Mouse (Mus musculus): ENCODE measurements around the gene Arl8a.
"Not testable (repeated sequence)": the region's sequence is repeated elsewhere in the genome, so short reads cannot be mapped to it uniquely, and the experiment has no call there.

The Arl8a gene

DNA sequence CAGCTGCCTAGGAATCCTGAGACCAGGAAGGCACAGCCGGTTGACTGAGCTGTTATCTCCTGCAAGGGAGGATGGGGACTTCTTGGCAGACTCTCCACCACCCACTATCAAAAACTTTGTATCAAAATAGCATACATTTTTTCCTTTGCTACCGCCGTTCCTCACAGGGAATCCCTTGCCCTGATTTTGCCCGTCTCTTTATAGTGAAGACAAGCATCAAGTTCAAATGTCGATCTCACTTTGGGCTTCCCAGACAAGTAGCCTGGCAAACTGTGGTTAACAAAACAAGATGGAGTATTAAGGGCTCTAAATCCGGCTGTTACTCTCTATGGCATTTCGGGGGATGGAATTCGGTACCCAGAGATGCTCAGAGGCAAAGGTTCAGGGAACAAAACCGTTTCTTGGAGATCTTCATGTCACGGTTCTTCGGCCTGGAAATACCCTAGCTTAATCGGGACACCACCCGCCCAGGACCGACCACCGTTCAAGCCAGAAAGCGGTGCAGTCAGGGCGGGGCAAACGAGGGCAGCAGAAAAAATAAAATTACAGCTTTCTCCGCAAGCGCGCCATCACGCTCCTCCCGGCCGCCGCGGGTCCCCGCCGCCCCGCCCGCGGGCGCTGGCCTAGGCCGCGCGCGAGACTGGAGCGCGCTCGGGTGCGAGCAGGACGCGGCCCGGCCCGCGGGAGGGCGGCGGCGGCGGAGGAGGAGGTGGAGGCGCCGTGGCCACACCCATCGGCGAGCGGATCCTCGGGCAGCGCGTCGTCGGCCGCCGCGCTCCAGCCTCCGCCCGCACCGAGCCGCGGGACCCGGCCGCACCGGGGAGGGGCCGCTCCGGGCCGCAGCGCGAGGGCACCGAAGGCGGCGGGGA is at the start of gene Arl8a:
TSS of gene Arl8a (plus strand) at position 748 of the 869 bp plus-strand sequence.
- DNase-seq (ENCODE audit: extremely low spot score) = peak; percentile 82

DNA sequence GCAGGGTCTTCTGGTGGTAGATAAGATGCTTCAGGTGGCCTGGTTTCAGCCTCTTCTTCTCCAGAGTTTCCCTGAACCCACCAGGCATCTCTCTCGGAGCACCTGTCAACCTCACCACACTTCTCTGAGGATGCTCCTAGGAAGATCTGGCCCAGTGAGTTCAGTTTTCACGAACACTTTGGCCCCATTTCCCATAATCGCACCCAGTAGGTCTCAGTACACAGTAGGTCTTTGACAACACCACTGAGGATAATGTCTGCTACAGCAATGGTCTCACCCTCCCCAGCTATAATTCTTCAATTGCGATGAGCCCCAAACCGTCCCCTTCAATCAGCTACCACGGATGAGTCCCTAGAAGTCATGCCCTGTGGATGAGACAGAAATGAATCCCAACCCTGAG is 49.2 kb upstream of the Arl8a start:
- no peak for DNase-seq (ENCODE audit: extremely low spot score)

DNA sequence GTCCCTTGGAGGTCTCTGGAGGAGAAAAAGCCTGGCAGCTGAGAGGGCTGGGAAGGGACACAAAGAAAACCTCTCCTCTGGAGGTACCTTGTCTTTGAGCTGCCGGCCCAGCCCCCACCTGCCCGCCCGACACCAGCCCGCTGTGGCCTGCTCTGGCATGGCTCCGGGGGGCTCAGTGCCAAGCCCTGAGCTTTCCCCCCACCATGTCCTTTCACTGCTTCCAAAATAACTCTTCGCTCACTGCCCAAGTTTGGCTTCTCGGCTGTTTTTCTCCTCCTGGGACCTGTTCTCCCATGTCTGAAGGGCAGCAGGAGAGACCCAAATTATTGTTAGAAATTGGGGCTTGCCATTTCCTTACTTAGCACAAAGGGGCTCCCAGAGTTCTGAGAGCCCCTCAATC is 48.2 kb upstream of the Arl8a start:
- DNase-seq (ENCODE audit: extremely low spot score) = no peak

DNA sequence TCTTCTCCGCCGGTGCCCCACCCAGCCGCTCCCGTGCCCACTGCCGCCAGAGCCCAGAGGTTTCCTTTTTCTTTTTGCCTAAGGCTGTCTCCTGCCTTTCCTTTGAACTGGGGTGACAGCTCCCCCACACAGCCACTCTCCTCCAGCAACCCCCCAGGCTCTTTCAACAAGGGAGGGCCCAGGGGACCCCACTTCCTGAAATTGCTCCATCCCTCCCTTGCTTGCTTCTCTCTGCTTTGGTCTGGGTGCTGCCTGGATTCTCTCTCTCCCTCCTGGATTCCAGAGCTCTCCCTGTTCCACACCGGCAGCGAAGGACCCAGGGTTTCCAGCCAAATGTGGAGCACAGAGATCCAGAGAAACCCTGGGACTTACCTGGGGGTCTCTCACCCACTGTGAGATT is 46.2 kb upstream of the Arl8a start:
- DNase-seq (ENCODE audit: extremely low spot score) = no peak

DNA sequence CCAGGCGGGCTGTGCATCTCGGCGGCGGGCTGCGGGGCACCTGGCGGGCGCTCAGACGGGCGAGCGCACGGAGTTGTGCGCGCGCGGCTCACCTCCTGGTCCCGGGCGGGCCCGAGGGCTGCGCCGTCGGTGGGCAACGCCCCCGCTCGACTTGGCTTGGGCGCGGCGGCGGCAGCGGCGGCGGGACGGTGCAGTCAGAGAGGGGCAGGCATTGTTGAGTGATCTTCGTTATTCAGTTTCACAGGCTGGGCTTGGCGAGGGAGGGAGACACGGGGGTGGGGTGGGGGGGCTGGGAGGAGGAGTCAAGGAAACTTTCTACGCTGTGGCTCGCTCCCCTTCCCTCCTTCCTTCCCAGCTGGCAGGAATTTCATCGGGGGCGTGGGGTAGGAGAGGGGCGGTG is 41.5 kb upstream of the Arl8a start, which contains the start of gene Lgr6:
TSS of gene Lgr6 (minus strand) at position 153 of the 400 bp plus-strand sequence.
- no peak for DNase-seq (ENCODE audit: extremely low spot score)

DNA sequence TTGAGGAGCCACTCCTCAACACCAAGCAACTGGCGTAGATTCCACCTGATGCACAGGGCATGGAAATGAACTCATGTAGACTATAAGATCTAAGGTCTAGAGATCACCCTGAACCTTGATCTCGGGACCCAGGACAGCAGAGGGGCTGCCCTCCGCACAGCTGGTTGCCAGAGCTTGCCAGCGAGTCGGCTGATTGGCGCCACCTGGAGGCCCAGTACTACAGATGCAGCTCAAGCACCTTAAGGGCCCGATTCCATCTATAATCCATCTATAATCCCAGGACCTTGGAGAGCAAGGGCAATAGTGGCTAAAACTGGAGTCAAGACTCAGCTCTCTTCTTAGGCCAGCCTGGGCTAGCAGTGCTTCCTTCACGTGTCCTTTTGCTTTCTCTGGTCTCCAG is 40.7 kb upstream of the Arl8a start:
- DNase-seq (ENCODE audit: extremely low spot score) = peak; percentile 67

DNA sequence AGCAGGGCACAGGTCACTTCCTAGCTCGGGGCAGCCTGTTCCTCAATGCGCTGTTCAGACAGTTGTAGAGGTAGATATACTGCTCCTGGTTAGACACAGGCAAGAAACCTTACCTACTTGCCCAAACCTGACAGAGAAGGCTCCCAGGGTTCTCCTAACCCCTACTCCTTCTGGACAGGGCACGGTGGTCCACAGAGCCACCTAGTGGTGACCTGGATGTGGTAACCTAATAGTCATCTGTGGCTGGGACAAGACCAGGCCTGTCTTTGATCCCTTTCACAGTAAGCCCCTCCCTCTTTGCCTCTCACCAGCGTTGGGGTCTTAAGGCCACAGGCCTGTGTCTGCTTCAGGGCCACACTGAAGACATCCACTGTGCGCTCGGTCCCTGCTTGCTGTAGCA is 38.0 kb upstream of the Arl8a start:
- DNase-seq (ENCODE audit: extremely low spot score) = peak; percentile 69

DNA sequence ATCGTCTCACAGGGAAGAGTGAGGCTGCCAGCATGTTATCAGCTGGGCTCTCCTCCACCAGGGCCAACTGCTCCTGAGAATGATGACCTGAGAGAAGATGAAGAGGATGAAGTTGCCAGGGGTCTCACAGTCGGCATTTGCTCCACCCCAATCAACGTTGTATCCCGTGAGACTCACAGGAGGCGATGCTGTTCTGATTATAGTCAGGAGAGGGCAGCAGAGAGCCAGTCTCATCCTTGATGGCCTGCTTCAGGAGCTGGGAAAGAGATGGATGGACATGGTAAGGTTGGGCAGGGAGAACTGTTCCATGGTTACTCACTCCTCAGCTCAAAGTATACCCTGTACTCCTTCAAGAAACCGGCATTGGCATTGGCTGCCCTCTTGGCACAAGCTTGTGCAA is 36.5 kb upstream of the Arl8a start:
- peak; percentile 74 for DNase-seq (ENCODE audit: extremely low spot score)

DNA sequence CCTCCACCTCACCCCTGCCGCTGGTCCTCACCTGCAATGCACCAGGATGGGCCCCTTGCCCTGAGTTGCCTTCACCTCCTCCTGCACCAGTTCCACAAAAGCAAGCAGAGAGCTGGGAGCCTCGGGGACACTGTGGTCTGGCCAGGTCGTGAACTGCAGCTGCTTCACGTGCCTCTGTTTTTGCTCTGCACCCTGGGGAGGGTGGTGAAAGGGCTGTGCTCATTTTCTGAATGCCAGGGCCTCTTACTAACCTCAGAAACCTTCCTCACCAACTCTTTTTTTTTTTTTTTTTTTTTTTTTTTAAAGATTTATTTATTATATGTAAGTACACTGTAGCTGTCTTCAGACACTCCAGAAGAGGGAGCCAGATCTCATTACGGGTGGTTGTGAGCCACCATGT is 35.4 kb upstream of the Arl8a start:
- DNase-seq (ENCODE audit: extremely low spot score) = not testable (repeated sequence)

DNA sequence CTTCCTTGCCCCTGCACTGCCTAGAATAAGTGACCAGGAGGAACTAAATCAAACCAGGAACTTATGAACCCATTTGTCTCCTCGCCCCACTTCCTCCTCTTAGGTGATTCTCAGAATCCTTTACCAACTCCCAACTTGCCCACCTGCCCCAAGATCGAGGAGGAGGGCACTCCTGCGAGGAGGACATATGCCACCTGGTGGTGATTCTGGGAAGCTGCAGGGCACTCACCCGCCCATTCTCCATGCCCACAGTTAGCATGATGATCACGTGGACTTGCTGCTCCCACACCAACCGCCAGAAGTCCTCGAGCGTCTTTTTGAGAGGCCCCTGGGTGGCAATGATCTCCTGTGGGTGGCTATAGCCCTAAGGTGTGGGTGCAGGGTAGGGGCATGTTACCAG is 34.0 kb upstream of the Arl8a start:
- peak; percentile 56 for DNase-seq (ENCODE audit: extremely low spot score)

DNA sequence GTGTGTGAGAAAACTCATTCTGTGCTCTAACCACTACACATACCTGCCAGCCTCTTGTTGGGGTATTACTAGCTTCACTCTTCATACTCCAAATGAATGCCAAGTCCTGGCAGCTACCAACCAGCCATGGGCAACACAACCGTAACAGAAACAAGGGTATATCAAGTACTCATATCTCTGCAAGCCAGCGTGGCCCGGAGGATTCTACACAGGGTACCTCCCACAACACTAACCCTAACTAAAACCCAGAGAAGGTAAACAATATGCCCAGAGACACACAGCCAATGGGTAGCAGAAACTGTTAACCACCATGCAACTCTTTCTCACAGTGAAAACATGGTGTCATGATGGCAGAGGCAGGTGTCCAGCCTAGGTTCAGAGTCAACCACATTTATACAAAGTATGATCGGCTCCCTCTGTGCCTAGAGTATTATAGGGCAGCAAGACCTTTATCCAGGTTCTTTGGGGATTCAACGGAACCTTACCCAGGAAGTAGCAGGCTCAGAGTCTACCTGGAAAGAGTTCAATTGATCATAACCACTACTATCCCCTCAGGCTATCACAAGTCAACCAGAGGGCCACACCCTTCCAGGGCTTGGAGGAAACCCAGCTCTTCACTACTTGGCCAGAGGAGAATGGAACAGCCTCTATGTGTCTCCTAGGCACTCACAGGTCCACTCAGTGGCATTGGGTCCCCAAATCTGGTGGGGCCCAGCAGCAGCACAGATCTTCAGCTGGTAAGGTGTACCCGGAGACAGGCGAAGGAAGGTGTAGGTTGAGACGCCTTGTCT is 21.9 kb upstream of the Arl8a start:
- no peak for DNase-seq (ENCODE audit: extremely low spot score)

DNA sequence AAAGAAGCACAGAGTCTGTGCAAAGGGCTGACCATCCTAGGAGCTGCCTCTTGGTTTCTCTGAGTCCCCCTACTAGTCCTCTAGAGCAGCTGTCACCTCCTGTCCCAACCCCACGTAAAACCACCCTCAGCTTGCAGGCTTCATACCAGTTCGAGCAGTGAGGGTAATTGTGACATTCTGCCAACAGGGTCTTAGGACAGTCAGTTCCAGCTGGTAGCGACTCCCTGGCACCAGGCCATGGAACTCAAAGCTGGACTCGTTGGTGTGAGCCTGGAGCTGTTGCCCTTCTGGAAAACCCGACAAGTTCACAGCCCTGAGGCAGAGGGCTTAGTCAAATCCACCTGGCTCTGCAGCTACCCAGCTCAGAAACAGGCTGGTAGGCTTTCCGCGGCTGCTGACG is 20.6 kb upstream of the Arl8a start:
- no peak for DNase-seq (ENCODE audit: extremely low spot score)

DNA sequence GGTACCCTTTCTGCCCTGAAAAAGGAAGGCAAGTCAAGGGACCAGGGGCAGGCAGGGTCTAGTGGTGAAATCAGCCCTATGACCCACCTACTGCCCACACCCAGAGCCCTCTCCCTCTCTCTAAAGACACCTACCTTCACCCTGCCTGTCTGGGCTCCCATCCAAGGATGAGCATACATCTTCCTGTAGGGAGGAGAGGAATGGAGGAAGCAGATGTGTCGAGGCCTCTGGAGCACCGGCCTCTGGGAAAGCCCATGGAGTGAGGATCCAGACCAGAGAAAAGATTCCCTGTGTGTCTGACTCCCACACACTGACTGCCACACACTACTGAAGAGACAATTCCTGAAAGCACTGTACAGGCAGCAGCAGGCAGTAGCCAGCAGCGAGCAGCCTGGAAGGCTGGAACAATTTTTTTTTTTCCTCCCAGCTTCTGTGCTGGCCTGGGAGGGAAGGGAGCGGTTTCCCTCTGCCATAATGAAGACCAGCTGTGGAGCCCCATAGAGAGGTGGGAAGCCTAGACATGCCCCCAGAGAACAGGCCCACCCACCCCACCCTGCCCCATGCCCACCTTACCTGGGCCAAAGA is 20.1 kb upstream of the Arl8a start:
- no peak for DNase-seq (ENCODE audit: extremely low spot score)

DNA sequence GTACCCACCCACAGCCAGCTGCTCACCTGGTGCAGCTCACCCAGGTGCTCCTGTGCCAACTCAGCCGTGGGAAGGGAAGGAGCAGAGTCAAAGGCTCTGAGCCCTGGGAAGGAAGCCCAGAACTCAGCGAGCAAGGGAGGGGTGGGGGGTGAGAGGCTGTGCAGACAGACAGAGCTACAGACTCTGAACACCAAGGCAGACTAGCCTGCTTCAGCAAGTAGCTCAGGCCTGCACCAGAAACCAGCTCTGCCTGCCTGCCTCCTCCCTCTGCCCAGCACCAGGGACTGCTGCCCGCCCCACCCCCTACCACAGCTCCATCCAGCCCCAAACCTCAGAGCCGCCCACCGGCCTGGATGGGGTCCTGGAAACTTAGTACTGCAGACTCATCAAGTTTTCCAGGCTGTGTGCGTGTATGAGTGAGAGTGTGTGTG is 18.6 kb upstream of the Arl8a start:
- no peak for DNase-seq (ENCODE audit: extremely low spot score)

DNA sequence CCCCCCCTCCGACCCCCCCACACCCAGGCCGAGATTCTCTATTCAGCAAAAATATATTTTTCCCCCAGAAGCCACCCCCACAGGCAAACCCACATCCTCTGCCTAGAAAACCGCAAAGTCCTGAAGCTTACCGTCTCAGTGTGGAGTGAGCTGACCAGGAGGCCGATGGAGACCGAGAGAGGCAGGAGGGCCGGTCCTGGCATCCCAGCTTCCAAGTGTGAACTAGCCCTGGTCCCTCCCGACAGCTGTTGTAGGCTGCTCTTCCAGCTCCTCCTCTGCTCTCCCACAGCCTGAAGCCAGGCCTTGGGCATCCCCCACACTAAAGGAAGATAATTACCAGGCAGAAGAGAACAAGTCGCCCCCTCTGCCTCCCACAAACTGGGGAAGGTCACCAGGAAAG is 17.6 kb upstream of the Arl8a start:
- no peak for DNase-seq (ENCODE audit: extremely low spot score)

DNA sequence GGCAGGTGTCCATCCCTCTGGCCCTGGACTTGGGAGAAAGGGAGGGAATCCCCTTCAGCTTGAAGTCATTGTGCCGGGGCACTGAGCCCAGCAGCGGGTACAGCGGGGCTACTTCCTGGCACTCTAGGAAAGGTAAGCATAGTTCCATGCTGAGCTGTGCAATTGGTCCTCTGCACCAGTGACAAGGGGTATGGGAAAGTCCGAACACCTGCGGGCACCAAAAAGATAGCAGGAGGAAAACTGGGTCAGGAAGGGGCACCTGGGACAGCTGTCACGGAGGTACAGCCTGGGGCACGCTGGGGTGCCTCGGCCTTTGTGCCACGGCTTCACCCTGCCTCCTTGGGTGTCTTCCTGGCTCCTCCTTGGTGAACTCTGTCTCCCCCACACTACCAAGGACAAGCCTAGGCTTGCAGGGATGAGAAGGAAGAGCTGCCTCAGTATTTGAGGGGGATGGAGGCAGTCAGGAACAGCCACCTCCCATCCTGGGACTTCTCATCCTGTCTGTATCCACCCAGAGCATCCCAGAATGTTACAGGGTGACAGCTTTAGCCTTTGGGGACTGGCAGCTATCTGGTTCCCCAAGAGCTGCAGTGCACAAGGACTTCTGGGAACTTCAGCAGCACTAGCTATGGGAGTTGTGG is 17.0 kb upstream of the Arl8a start:
- DNase-seq (ENCODE audit: extremely low spot score) = no peak

DNA sequence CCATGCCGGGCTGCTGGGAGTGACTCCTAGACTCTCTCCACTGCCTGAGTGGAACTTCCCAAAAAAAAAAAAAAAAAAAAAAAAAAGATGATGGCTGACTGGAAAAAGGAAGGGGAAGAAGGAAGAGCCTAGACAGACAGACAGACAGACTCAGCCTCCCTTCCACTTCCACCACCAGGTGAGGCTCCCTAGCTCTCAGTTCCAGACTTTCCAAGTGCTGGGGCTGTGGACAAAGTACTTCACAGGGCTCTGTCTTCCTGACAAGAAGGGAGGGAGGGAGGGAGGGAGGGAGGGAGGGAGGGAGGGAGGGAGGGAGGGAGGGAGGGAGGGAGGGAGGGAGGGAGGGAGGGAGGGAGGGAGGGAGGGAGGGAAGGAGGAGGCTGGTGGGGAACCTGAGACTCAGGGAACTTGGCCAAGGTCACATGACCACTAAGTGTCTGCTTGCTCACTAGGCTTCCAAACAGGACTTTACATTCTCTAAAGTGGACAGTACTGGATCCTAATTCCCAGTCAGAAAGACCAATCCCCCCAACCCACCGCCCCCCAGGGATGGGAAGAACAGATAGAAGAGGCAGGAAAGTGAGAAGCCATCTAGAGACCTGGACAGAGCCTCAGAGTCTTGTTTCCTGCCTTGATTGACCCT is 16.1 kb upstream of the Arl8a start:
- DNase-seq (ENCODE audit: extremely low spot score) = no peak

DNA sequence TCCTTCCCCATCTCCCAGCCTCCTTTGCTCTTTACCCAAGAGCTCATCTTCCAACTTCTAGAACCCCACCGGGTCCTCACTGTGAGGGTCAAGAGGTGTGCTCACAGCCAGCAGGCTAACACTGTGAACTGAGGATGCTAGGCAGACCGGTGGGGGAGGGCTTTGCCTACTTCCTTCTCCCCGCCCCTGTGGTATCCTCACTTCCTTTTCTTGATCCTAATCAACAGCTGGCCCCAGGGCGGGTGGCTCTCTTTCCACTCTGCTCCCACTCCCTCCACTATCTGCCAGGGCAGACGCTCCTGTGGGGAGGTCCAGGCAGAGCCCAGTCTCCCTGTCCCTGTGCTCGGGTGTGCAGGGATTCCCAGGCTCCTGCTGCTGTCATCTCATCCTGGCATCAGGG is 15.6 kb upstream of the Arl8a start:
- DNase-seq (ENCODE audit: extremely low spot score) = no peak

DNA sequence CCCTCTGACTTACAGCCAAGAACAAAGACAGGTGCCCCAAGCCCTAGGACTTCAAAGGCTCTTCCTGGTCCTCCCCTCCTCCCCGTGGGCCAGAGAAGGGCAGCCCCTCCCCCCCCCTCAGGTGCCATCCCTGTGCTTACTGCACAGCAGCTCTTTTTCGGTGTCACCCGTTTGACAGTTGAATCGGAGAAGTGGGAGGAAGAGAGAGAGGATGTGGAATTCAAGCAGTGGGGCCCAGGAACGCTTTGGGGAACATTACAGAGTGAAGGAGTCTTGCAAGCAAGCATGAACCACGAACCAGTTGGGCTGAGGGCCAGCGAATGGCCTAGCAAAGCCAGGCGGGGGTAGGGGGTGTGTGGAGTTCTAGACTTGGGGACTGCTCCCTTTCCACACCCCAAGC is 15.1 kb upstream of the Arl8a start:
- DNase-seq (ENCODE audit: extremely low spot score) = no peak

DNA sequence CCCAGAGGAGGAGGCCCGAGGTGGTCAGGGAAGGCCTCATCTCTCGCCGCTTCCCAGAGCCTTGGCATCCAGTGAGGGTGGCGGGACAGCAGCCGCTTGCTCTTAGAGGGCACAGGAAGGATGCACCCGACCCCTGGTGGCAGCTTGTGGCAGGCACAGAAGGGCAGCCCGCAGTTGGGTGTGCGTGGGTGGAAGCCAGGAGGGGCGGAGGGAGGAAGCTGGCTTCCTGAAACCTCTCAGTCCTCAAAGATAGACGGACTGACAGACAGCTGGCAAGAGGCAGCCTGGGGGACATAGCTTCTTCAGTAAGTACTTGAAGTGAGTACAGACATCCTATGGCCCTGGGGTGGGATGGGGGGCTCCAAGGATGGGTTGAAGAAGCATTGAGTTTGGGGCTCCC is 14.2 kb upstream of the Arl8a start, which contains the start of gene Ptpn7:
TSS of gene Ptpn7 (plus strand) at position 228 of the 400 bp plus-strand sequence.
- no peak for DNase-seq (ENCODE audit: extremely low spot score)

DNA sequence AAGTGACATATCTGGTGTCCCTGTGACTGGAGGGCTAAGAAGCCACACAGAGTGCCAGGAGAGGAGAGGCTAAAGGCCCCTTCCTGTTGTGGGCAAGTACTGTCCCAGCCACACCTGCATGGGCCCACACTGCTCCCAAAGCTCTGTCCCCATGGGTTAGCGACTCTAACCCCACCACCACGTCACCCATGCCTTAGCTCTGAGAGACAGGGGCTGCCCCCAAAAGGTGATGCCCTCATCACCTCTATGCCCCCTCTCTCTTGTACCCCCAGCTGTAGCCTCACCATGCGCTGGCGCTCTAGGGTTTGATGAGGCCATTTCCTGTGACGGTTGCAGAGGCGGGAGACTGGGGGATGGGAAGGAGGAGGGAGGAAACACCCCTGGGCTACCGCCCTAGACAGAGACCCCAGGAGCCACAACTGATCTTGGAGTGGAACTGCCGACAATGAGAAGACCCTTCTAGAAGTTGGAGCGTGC is 13.7 kb upstream of the Arl8a start:
- DNase-seq (ENCODE audit: extremely low spot score) = no peak

Measured in embryo, embryonic 9.5 days (tissue).